Mouse (Mus musculus): ENCODE measurements around the gene Ttll5. TPM values are rescaled to one million over a fixed set of nuclear protein-coding genes. Genes with fewer than 3 reads are reported as not detected.

Gene Ttll5
- polyA plus RNA-seq, 2 experiments: 13.9 to 16.3 TPM

- Histone ChIP-seq H3K36me3 (ENCODE audit: control insufficient read depth, insufficient read depth, low read length) (peaks cover 12% of the 10 kb centered on the region), H3K27me3 (ENCODE audit: control insufficient read depth, insufficient read depth, low read length) (no peaks in the 10 kb centered on the region), H3K4me2 (replicated peaks; ENCODE audit: low read depth, low read length, severe bottlenecking) (peak within 1 kb of the TSS; percentile 72), H3K27ac (replicated peaks; ENCODE audit: low read depth, low read length) (no peak within 1 kb of the TSS), H3K4me1 (ENCODE audit: control insufficient read depth, insufficient read depth, low read length) (peaks cover 13% of the 10 kb centered on the region), H3K9ac (ENCODE audit: low read depth, low read length, severe bottlenecking) (peak within 1 kb of the TSS; percentile 53), H3K4me3 (replicated peaks; ENCODE audit: low read length) (peak within 1 kb of the TSS; percentile 55), H3K9me3 (ENCODE audit: control insufficient read depth, low read length) (no peaks in the 10 kb centered on the region)
- WGBS: under 1% methylated on average over 33 of the region's 35 CpGs
- peak; percentile 44; the same call in 1 of the 2 replicates for TF ChIP-seq POLR2A (IDR thresholded peaks at IDR 0.05; ENCODE audit: borderline replicate concordance, extremely low read depth, insufficient read depth, insufficient read length)
- ATAC-seq (ENCODE audit: low FRiP score, low read depth) (0 out of 2 replicates have a peak, but pooled peaks have one; percentile 29), DNase-seq (ENCODE audit: low spot score) (peak; percentile 81)
Observed at GRCm38 (mm10) chr12:86082481-86083012, 258.1 kb downstream of the Ttll5 start, which contains the start of gene Ift43. TSS of gene Ift43 (plus strand) at chr12:86082541.

- Histone ChIP-seq H3K4me2 (replicated peaks; ENCODE audit: low read depth, low read length, severe bottlenecking) (no peak overlapping the region), H3K4me1 (ENCODE audit: control insufficient read depth, insufficient read depth, low read length) (peaks cover 7% of the 10 kb centered on the region), H3K4me3 (replicated peaks; ENCODE audit: low read length) (no peak overlapping the region), H3K27ac (replicated peaks; ENCODE audit: low read depth, low read length) (no peak overlapping the region), H3K36me3 (ENCODE audit: control insufficient read depth, insufficient read depth, low read length) (peaks cover 22% of the 10 kb centered on the region), H3K9ac (ENCODE audit: low read depth, low read length, severe bottlenecking) (no peak overlapping the region), H3K27me3 (ENCODE audit: control insufficient read depth, insufficient read depth, low read length) (no peaks in the 10 kb centered on the region), H3K9me3 (ENCODE audit: control insufficient read depth, low read length) (no peaks in the 10 kb centered on the region)
- no peak for TF ChIP-seq POLR2A (IDR thresholded peaks at IDR 0.05; ENCODE audit: borderline replicate concordance, extremely low read depth, insufficient read depth, insufficient read length)
- DNase-seq (ENCODE audit: low spot score) (no peak), ATAC-seq (ENCODE audit: low FRiP score, low read depth) (no peak)
- WGBS: 83% methylated on average over 7 of the region's 7 CpGs
Observed at GRCm38 (mm10) chr12:86085873-86086272, 261.4 kb downstream of the Ttll5 start.

- H3K4me1 ChIP-seq (ENCODE audit: control insufficient read depth, insufficient read depth, low read length): peaks cover 11% of the 10 kb centered on the region
- no peak for DNase-seq (ENCODE audit: low spot score)
- 59% methylated on average over 8 of the region's 8 CpGs for WGBS
- H3K9ac ChIP-seq (ENCODE audit: low read depth, low read length, severe bottlenecking): no peak overlapping the region
- no peak overlapping the region for H3K4me2 ChIP-seq (replicated peaks; ENCODE audit: low read depth, low read length, severe bottlenecking)
- H3K27ac ChIP-seq (replicated peaks; ENCODE audit: low read depth, low read length): no peak overlapping the region
- ATAC-seq (ENCODE audit: low FRiP score, low read depth): no peak
- peaks cover 22% of the 10 kb centered on the region for H3K36me3 ChIP-seq (ENCODE audit: control insufficient read depth, insufficient read depth, low read length)
- H3K4me3 ChIP-seq (replicated peaks; ENCODE audit: low read length): no peak overlapping the region
- TF ChIP-seq POLR2A (IDR thresholded peaks at IDR 0.05; ENCODE audit: borderline replicate concordance, extremely low read depth, insufficient read depth, insufficient read length): no peak
- no peaks in the 10 kb centered on the region for H3K9me3 ChIP-seq (ENCODE audit: control insufficient read depth, low read length)
- H3K27me3 ChIP-seq (ENCODE audit: control insufficient read depth, insufficient read depth, low read length): no peaks in the 10 kb centered on the region
Observed at GRCm38 (mm10) chr12:86086550-86086949, 262.1 kb downstream of the Ttll5 start.

- WGBS: 76% methylated on average over 7 of the region's 7 CpGs
- peak; percentile 18 for DNase-seq (ENCODE audit: low spot score)
- no peak overlapping the region for H3K27ac ChIP-seq (replicated peaks; ENCODE audit: low read depth, low read length)
- no peaks in the 10 kb centered on the region for H3K9me3 ChIP-seq (ENCODE audit: control insufficient read depth, low read length)
- TF ChIP-seq POLR2A (IDR thresholded peaks at IDR 0.05; ENCODE audit: borderline replicate concordance, extremely low read depth, insufficient read depth, insufficient read length): no peak
- no peak overlapping the region for H3K4me2 ChIP-seq (replicated peaks; ENCODE audit: low read depth, low read length, severe bottlenecking)
- H3K4me1 ChIP-seq (ENCODE audit: control insufficient read depth, insufficient read depth, low read length): peaks cover 6% of the 10 kb centered on the region
- H3K27me3 ChIP-seq (ENCODE audit: control insufficient read depth, insufficient read depth, low read length): no peaks in the 10 kb centered on the region
- no peak overlapping the region for H3K4me3 ChIP-seq (replicated peaks; ENCODE audit: low read length)
- no peak for ATAC-seq (ENCODE audit: low FRiP score, low read depth)
- no peak overlapping the region for H3K9ac ChIP-seq (ENCODE audit: low read depth, low read length, severe bottlenecking)
- H3K36me3 ChIP-seq (ENCODE audit: control insufficient read depth, insufficient read depth, low read length): peaks cover 22% of the 10 kb centered on the region
Observed at GRCm38 (mm10) chr12:86088042-86088441, 263.6 kb downstream of the Ttll5 start.

- Histone ChIP-seq H3K27me3 (ENCODE audit: control insufficient read depth, insufficient read depth, low read length) (no peaks in the 10 kb centered on the region), H3K9ac (ENCODE audit: low read depth, low read length, severe bottlenecking) (no peak overlapping the region), H3K36me3 (ENCODE audit: control insufficient read depth, insufficient read depth, low read length) (peaks cover 21% of the 10 kb centered on the region), H3K27ac (replicated peaks; ENCODE audit: low read depth, low read length) (no peak overlapping the region), H3K9me3 (ENCODE audit: control insufficient read depth, low read length) (no peaks in the 10 kb centered on the region), H3K4me3 (replicated peaks; ENCODE audit: low read length) (no peak overlapping the region), H3K4me2 (replicated peaks; ENCODE audit: low read depth, low read length, severe bottlenecking) (no peak overlapping the region), H3K4me1 (ENCODE audit: control insufficient read depth, insufficient read depth, low read length) (peaks cover 4% of the 10 kb centered on the region)
- TF ChIP-seq POLR2A (IDR thresholded peaks at IDR 0.05; ENCODE audit: borderline replicate concordance, extremely low read depth, insufficient read depth, insufficient read length): no peak
- DNase-seq (ENCODE audit: low spot score) (no peak), ATAC-seq (ENCODE audit: low FRiP score, low read depth) (no peak)
- 76% methylated on average over 4 of the region's 4 CpGs for WGBS
Observed at GRCm38 (mm10) chr12:86090764-86091163, 266.3 kb downstream of the Ttll5 start.
